Mouse (Mus musculus) cerebellum, adult 2 months (tissue): Measurements from ENCODE around the gene Timm10. TPM values are rescaled to one million over a fixed set of nuclear protein-coding genes. Genes with fewer than 3 reads are reported as not detected.

Experiments used
- DNase-seq, 2 experiments: peaks; one replicate each; pipeline ENCODE4 v3.0.0; 2021
- H3K27ac ChIP-seq: fragments of 200-500 bp; 2 replicates; pipeline ENCODE4 v1.5.1; 2012; ENCODE audit warnings: low read length, control low read depth, inconsistent platforms; ENCODE audit not compliant: insufficient read depth
- H3K27me3 ChIP-seq: fragments of 200-500 bp; 2 replicates; pipeline ENCODE4 v1.6.1; 2012; ENCODE audit warnings: inconsistent platforms, mild to moderate bottlenecking, low read length, moderate library complexity; ENCODE audit not compliant: control insufficient read depth, insufficient read depth
- H3K4me1 ChIP-seq: fragments of 200-500 bp; 2 replicates; pipeline ENCODE4 v1.6.1; 2011; ENCODE audit warnings: low read length; ENCODE audit not compliant: control insufficient read depth, insufficient read depth
- H3K4me3 ChIP-seq: fragments of 200-500 bp; replicated peaks from 2 replicates; pipeline ENCODE3; 2011; ENCODE audit warnings: mild to moderate bottlenecking, low read depth, low read length, control low read depth; ENCODE audit not compliant: insufficient read depth
- CTCF ChIP-seq: fragments of 200-500 bp; IDR thresholded peaks from 2 replicates; pipeline ENCODE4 v1.5.1; 2011; ENCODE audit warnings: low read depth, mild to moderate bottlenecking, control low read depth, low read length, moderate library complexity, borderline replicate concordance; ENCODE audit not compliant: insufficient read depth
- POLR2A ChIP-seq: fragments of 200-500 bp; IDR thresholded peaks from 2 replicates; pipeline ENCODE4 v1.6.1; 2011; ENCODE audit warnings: low read length, control low read depth, borderline replicate concordance; ENCODE audit not compliant: insufficient read depth
- WGBS: fragments of 180-500 bp; shearing (Covaris S2); methylation state at CpG from one replicate; pipeline ENCODE4 v1.1.7; 2018; 5-methylcytosine and 5-hydroxymethylcytosine counted together
- polyA plus RNA-seq: library from polyadenylated mRNA; depleted of rRNA; stranded (reverse); fragments of >200 nt; gene quantifications from 2 replicates; pipeline ENCODE4 v1.2.3, GENCODE M21; 2012

The Timm10 gene
- polyA plus RNA-seq, 1 experiment = 88.4 TPM

GRCm38 (mm10) chr2:84851130-84852040 lies 24.6 kb downstream of the Timm10 start:
- no peak for TF ChIP-seq POLR2A

DNA sequence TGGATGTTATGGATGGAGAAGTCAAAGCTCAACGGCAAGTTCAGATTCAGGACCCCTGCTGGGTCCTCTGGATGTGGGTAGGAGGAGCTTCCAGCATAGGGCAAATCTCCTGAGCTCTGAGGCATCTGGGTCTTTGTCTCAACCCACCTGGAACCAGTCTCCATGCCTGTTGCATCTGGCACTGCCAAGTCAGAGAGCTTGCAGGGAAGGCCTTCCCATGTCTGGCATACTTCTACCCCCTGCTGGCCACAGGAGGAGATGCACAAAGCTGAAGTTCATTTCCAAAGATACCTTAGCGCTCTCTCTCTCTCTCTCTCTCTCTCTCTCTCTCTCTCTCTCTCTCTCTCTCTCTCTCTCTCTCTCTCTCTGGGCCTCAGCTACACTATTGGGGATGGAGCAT lies 28.9 kb downstream of the Timm10 start:
- no peak for DNase-seq
- Histone ChIP-seq H3K27me3 (no peaks in the 10 kb centered on the region), H3K4me1 (no peaks in the 10 kb centered on the region), H3K27ac (no peak overlapping the region), H3K4me3 (no peak overlapping the region)
- WGBS = 32% methylated on average over 2 of the region's 2 CpGs
- TF ChIP-seq CTCF (peak; percentile 51; the same call in 1 of the 2 replicates), POLR2A (no peak)

More at GRCm38 (mm10) chr2:84851130-84852040, 24.6 kb downstream of the Timm10 start:
- DNase-seq = no peak
- Histone ChIP-seq H3K27ac (no peak overlapping the region), H3K4me3 (no peak overlapping the region), H3K4me1 (no peaks in the 10 kb centered on the region), H3K27me3 (no peaks in the 10 kb centered on the region)
- WGBS = 45% methylated on average over 23 of the region's 23 CpGs

- no peak for DNase-seq
- H3K27me3 ChIP-seq = no peaks in the 10 kb centered on the region
- TF ChIP-seq CTCF = no peak
- no peaks in the 10 kb centered on the region for H3K4me1 ChIP-seq
- no peak overlapping the region for H3K27ac ChIP-seq
- no peak overlapping the region for H3K4me3 ChIP-seq
- WGBS = 64% methylated on average over 1 of the region's 1 CpGs
Observed at GRCm38 (mm10) chr2:84858551-84858950, 31.8 kb downstream of the Timm10 start.

GRCm38 (mm10) chr2:84859991-84860780 lies 33.4 kb downstream of the Timm10 start:
- H3K27me3 ChIP-seq = no peaks in the 10 kb centered on the region
- H3K4me3 ChIP-seq = no peak overlapping the region
- no peak for DNase-seq
- 71% methylated on average over 7 of the region's 7 CpGs for WGBS
- H3K4me1 ChIP-seq = no peaks in the 10 kb centered on the region
- no peak overlapping the region for H3K27ac ChIP-seq
- TF ChIP-seq POLR2A (no peak), CTCF (no peak)

GRCm38 (mm10) chr2:84861430-84861829 lies 34.6 kb downstream of the Timm10 start:
- Histone ChIP-seq H3K4me3 (no peak overlapping the region), H3K27ac (no peak overlapping the region), H3K4me1 (no peaks in the 10 kb centered on the region), H3K27me3 (peaks cover 1% of the 10 kb centered on the region; the same call in 1 of the 2 replicates)
- 86% methylated on average over 3 of the region's 3 CpGs for WGBS
- TF ChIP-seq CTCF (no peak), POLR2A (no peak)
- no peak for DNase-seq

DNA sequence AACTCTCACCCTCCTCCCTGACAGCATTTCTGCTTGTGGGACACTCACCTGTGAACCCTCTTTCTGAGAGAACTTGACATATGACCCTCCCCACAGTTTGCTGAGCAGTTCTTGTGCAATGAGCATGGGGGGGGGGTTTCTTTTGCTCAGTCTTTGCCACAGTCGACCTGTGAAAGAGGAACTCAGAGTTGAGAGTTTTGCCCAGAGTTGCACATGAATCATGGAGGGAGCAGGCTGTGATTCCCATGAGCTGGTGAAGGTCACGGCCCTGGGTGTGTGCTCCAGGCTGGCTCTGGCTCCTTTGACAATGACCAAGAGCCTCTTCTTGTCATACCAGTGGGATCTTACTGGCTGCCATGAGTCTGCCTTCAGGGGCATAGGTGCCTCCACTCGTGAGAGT lies 35.4 kb downstream of the Timm10 start:
- WGBS = 83% methylated on average over 3 of the region's 3 CpGs
- Histone ChIP-seq H3K27ac (no peak overlapping the region), H3K4me1 (no peaks in the 10 kb centered on the region), H3K27me3 (peaks cover 1% of the 10 kb centered on the region; the same call in 1 of the 2 replicates), H3K4me3 (no peak overlapping the region)
- no peak for DNase-seq
- no peak for TF ChIP-seq CTCF
- no peak for TF ChIP-seq POLR2A

DNA sequence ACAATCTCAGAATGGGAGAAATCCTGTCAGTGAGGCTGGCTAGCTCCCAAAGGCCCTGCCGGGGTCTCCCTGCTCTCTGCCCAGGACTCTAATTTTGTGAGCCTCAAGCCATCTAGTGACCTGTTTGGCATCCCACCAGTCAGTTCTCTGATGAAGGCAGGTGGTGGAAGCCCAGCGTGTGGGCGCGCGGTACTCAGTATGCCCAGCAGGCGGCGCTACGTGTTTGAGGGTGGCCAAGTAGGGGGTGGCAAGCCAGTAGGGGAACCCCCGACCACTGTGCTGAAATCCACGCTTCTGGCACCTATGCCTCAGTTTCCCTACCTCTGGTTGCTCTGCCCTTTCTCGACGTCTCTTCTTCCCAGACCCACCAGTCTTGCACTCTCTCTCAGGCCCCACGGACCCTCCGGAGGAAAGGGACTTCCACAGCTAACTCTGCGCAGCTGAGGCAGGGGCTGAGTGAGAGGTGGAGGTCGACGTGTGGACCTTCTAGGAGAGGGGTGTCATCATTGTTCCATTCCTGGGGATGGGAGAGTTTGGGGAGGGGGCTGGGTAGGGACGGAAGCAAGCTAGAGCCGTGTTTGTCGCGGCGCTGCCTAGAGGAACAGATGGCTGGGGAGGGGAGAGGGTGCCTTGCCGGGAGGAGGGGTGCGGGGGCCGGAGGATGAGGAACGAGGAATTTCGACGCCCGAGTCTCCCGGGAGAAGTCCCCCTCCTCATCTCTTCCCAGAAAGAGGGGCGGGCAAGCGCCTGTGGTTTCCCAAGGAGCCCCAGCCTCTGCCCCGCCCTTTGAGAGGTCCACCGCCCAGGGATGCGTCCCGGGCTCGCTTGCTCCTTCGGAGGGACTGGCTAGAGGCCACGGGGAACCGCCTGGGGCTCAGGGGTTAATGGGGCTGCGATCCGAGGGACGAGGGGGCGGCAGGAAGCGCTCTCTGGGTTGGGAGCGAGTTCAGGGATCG lies 39.1 kb downstream of the Timm10 start:
- WGBS = under 1% methylated on average over 45 of the region's 47 CpGs
- H3K27ac ChIP-seq = no peak overlapping the region

More for the DNA sequence above, 39.1 kb downstream of the Timm10 start:
- TF ChIP-seq CTCF (peak; percentile 33; the same call in 1 of the 2 replicates), POLR2A (no peak)
- Histone ChIP-seq H3K4me1 (no peaks in the 10 kb centered on the region), H3K27me3 (peaks cover 1% of the 10 kb centered on the region; the same call in 1 of the 2 replicates), H3K4me3 (no peak overlapping the region)
- peak in 1 of 2 experiments; percentile 32 for DNase-seq
